Comparison of ENCODE assay signal across 9 mouse cellular contexts in genomic region chr3:145026750-145027149, GRCm38 (mm10). TPM values are rescaled to one million over a fixed set of nuclear protein-coding genes. Genes with fewer than 3 reads are reported as not detected.
DNase-seq lines count a peak whose midpoint lies in the region; ATAC-seq lines count a peak whose summit lies in the region.
"Had no signal": no experiment of that assay in that cellular context is flagged by ENCODE, and none has a peak within 500 bp of the region (broad histone marks: within the 10 kb centered on the region; RNA-seq: fewer than 3 reads in every experiment).

No protein-coding gene starts in this region.

- H3K4me3 ChIP-seq in heart, embryonic 11.5 days (ENCODE audit: low read depth, low read length) = no peak overlapping the region
- H3K4me3 ChIP-seq: erythroblast, embryonic 14.5 days had no signal

- DNase-seq in heart, adult 11 months = peak; percentile 62
- peak; percentile 9 to 25 for DNase-seq in B cell, adult 2 months
- DNase-seq in adrenal gland, postnatal 14 days = peak; percentile 52
- DNase-seq in layer of hippocampus, adult 18-20 months (ENCODE audit: low spot score in 2 of 2) = peak; percentile 5 to 63
- peak; percentile 31 for DNase-seq in thymus, postnatal 0 days (ENCODE audit: low spot score)

- H3K27ac ChIP-seq in heart, embryonic 11.5 days (ENCODE audit: low read depth, low read length) = no peak overlapping the region

- no peak for ATAC-seq in heart, embryonic 11.5 days (replicated peaks; ENCODE audit: insufficient number of reproducible peaks, low FRiP score, low TSS enrichment)
- peak; percentile 80 for ATAC-seq in erythroblast, adult 5-6 weeks (replicated peaks; ENCODE audit: low FRiP score, poor library complexity, severe bottlenecking)
- peak; percentile 78 for ATAC-seq in megakaryocyte-erythroid progenitor cell, adult 5-6 weeks (replicated peaks; ENCODE audit: low FRiP score, low TSS enrichment, poor library complexity, severe bottlenecking)

- WGBS in heart, embryonic 11.5 days (ENCODE audit: insufficient replicate concordance) = 30% methylated on average over 3 of the region's 3 CpGs

- H3K27me3 ChIP-seq in heart, embryonic 11.5 days (ENCODE audit: control insufficient read depth, insufficient read depth, low read length) = no peaks in the 10 kb centered on the region

- no peaks in the 10 kb centered on the region for H3K36me3 ChIP-seq in heart, embryonic 11.5 days (ENCODE audit: control insufficient read depth, insufficient read depth, low read length)

- no peak overlapping the region for H3K4me2 ChIP-seq in heart, embryonic 11.5 days

- H3K4me1 ChIP-seq in heart, embryonic 11.5 days (ENCODE audit: control insufficient read depth, insufficient read depth, low read length) = no peaks in the 10 kb centered on the region

- H3K9ac ChIP-seq in heart, embryonic 11.5 days (ENCODE audit: low read depth, low read length) = no peak overlapping the region

- H3K9me3 ChIP-seq in heart, embryonic 11.5 days (replicated peaks; ENCODE audit: control insufficient read depth, low read length) = no peaks in the 10 kb centered on the region

RNA-seq across cellular contexts. Expression of gene Clca1, which starts 5.8 kb away (rescaled TPM):
- polyA plus RNA-seq in heart, embryonic 11.5 days (2014; fragmentation: Nextera tagmentation; extraction: Ambion mirVana) = not detected in 2 replicates
- total RNA-seq in adrenal gland, postnatal 14 days (2021) = not detected in 2 replicates
- total RNA-seq in erythroblast, adult 5-6 weeks (2015; ENCODE audit: low replicate concordance) = not detected in 2 replicates
- not detected in 2 replicates for total RNA-seq in erythroblast, adult 5-6 weeks (2017; ENCODE audit: low replicate concordance)
- under 1 TPM in 1 of 2 experiments, not detected in 1; 0.07 TPM for total RNA-seq in layer of hippocampus, adult 18-20 months (2021)
- not detected in 2 replicates for total RNA-seq in megakaryocyte-erythroid progenitor cell, adult 5-6 weeks (2014; fragmentation: Nextera tagmentation)
- total RNA-seq in megakaryocyte-erythroid progenitor cell, adult 5-6 weeks (2017) = not detected in 2 replicates
- polyA plus RNA-seq in thymus, postnatal 0 days (2015; fragmentation: Nextera tagmentation; extraction: Ambion mirVana) = 0.36 and 1.0 TPM in 2 replicates
- polyA plus RNA-seq: erythroblast, embryonic 14.5 days had no signal

RNA-seq across cellular contexts. Expression of gene Clca4a, which starts 51.9 kb away (rescaled TPM):
- polyA plus RNA-seq in heart, embryonic 11.5 days (2014; fragmentation: Nextera tagmentation; extraction: Ambion mirVana) = not detected in 2 replicates
- not detected in 2 replicates for total RNA-seq in adrenal gland, postnatal 14 days (2021)
- not detected in 2 replicates for total RNA-seq in erythroblast, adult 5-6 weeks (2015; ENCODE audit: low replicate concordance)
- total RNA-seq in erythroblast, adult 5-6 weeks (2017; ENCODE audit: low replicate concordance) = not detected in 2 replicates
- not detected for total RNA-seq in layer of hippocampus, adult 18-20 months (2021)
- total RNA-seq in megakaryocyte-erythroid progenitor cell, adult 5-6 weeks (2014; fragmentation: Nextera tagmentation) = not detected in 2 replicates
- total RNA-seq in megakaryocyte-erythroid progenitor cell, adult 5-6 weeks (2017) = not detected in 2 replicates
- polyA plus RNA-seq in thymus, postnatal 0 days (2015; fragmentation: Nextera tagmentation; extraction: Ambion mirVana) = 0.06 and 0.12 TPM in 2 replicates
- polyA plus RNA-seq: erythroblast, embryonic 14.5 days had no signal
